Mouse (Mus musculus) forebrain, embryonic 14.5 days (tissue): ENCODE measurements around the gene Tle3. TPM values are rescaled to one million over a fixed set of nuclear protein-coding genes. Genes with fewer than 3 reads are reported as not detected.

Source experiments
- ATAC-seq: fragments of 200-750 bp; cut with Nextera tagmentation; 2 replicates; pipeline ENCODE4 v1.8.0; 2017; ENCODE audit warnings: mild to moderate bottlenecking, moderate library complexity
- DNase-seq: peaks from one replicate; pipeline ENCODE4 v3.0.0-alpha.2; 2015; ENCODE audit warnings: low spot score
- H3K27ac ChIP-seq: fragments of 300-500 bp; sonication (generic); 2 replicates; pipeline ENCODE4 v1.5.1; 2014; ENCODE audit warnings: low read depth, mild to moderate bottlenecking, control low read depth, low read length, moderate library complexity
- H3K27me3 ChIP-seq: fragments of 300-500 bp; sonication (generic); replicated peaks from 2 replicates; pipeline ENCODE4 v1.6.1; 2014; ENCODE audit warnings: low read length, control low read depth, mixed read lengths; ENCODE audit not compliant: control insufficient read depth, insufficient read depth
- H3K36me3 ChIP-seq: fragments of 300-500 bp; sonication (generic); 2 replicates; pipeline ENCODE4 v1.6.1; 2014; ENCODE audit warnings: low read length, control low read depth; ENCODE audit not compliant: control insufficient read depth, insufficient read depth
- H3K4me1 ChIP-seq: fragments of 300-500 bp; sonication (generic); 2 replicates; pipeline ENCODE4 v1.6.1; 2014; ENCODE audit warnings: antibody characterized with exemption, low read length, control low read depth; ENCODE audit not compliant: control insufficient read depth, insufficient read depth
- H3K4me2 ChIP-seq: fragments of 300-500 bp; sonication (generic); 2 replicates; pipeline ENCODE4 v1.6.1; 2014; ENCODE audit warnings: mild to moderate bottlenecking, control low read depth, low read length
- H3K4me3 ChIP-seq: fragments of 300-500 bp; sonication (generic); 2 replicates; pipeline ENCODE4 v1.5.1; 2014; ENCODE audit warnings: low read depth, low read length, control low read depth
- H3K9ac ChIP-seq: fragments of 300-500 bp; sonication (generic); 2 replicates; pipeline ENCODE4 v1.6.1; 2014; ENCODE audit warnings: mild to moderate bottlenecking, low read length, control low read depth, moderate library complexity
- H3K9me3 ChIP-seq: fragments of 300-500 bp; sonication (generic); replicated peaks from 2 replicates; pipeline ENCODE4 v1.6.1; 2016; ENCODE audit warnings: low read length, control low read depth, mixed read lengths; ENCODE audit not compliant: control insufficient read depth
- WGBS: fragments of 180-500 bp; shearing (Covaris S2); extraction: QIAGEN DNeasy Blood & Tissue Kit; methylation state at CpG from one replicate; pipeline ENCODE4 v1.1.7; 2014; 5-methylcytosine and 5-hydroxymethylcytosine counted together
- polyA plus RNA-seq: library from polyadenylated mRNA; unstranded; fragments of >200 nt; fragmentation: Nextera tagmentation; extraction: Ambion mirVana; gene quantifications from 2 replicates; pipeline ENCODE4 v1.2.1, GENCODE M21; 2014

Tle3 gene
- polyA plus RNA-seq, 1 experiment from 2014 or later = 28.1 TPM

GRCm38 (mm10) chr9:61363194-61363593 is 9.0 kb upstream of the Tle3 start:
- no peaks in the 10 kb centered on the region for H3K36me3 ChIP-seq
- no peak overlapping the region for H3K4me2 ChIP-seq
- H3K4me3 ChIP-seq = no peak overlapping the region
- H3K27ac ChIP-seq = no peak overlapping the region
- H3K27me3 ChIP-seq = peaks cover 4% of the 10 kb centered on the region; the same call in 1 of the 2 replicates
- no peak for ATAC-seq
- no peak overlapping the region for H3K9ac ChIP-seq
- H3K4me1 ChIP-seq = peaks cover 39% of the 10 kb centered on the region
- 39% methylated on average over 9 of the region's 9 CpGs for WGBS
- no peaks in the 10 kb centered on the region for H3K9me3 ChIP-seq
- DNase-seq = no peak

- DNase-seq (no peak), ATAC-seq (no peak)
- Histone ChIP-seq H3K4me3 (no peak overlapping the region), H3K4me2 (no peak overlapping the region), H3K9me3 (no peaks in the 10 kb centered on the region), H3K36me3 (no peaks in the 10 kb centered on the region), H3K27me3 (peaks cover 4% of the 10 kb centered on the region; the same call in 1 of the 2 replicates), H3K27ac (no peak overlapping the region), H3K4me1 (peaks cover 40% of the 10 kb centered on the region), H3K9ac (no peak overlapping the region)
- WGBS = 18% methylated on average over 9 of the region's 9 CpGs
Observed at GRCm38 (mm10) chr9:61366108-61366507, 6.1 kb upstream of the Tle3 start.

- Histone ChIP-seq H3K4me3 (no peak overlapping the region), H3K27me3 (peaks cover 4% of the 10 kb centered on the region; the same call in 1 of the 2 replicates), H3K4me1 (peaks cover 38% of the 10 kb centered on the region), H3K9me3 (no peaks in the 10 kb centered on the region), H3K9ac (no peak overlapping the region), H3K4me2 (no peak overlapping the region), H3K36me3 (no peaks in the 10 kb centered on the region), H3K27ac (no peak overlapping the region)
- ATAC-seq (no peak), DNase-seq (no peak)
- 34% methylated on average over 4 of the region's 4 CpGs for WGBS
Observed at GRCm38 (mm10) chr9:61367156-61367555, 5.0 kb upstream of the Tle3 start.

DNA sequence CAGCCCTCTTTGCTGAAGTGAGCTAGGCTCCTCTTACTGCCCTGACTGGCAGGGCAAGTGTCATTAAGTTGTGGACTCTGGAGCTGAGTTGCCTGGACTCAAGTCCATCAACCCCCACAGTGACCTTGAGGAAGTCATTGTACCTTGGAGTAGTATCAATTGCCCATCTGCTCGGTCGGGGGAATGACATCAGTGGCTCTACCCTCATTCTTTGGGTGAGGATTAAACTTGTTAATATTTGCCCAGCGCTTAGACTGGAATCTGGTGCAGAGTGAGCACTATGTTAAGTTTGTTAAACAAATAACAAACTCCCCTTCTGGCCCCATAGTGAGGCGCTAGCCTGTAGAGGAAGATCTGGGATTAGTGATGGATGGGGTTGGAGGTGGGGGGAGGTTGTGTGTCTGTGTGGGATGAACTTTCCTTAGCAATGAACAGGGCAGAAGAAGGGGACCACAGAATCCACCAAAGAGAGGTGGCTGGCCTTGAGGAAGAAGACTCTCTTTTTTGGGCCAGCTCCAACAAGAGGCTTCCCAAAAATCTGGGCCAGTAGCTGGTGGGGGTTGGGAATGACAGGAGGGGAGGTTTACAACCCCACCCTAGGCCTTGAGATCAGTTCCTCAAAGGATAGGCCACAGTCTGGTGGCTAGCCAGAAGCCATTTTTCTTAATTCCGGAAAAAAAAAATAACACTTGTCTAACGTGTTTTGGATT is 4.2 kb upstream of the Tle3 start:
- ATAC-seq (no peak), DNase-seq (no peak)
- no peaks in the 10 kb centered on the region for H3K36me3 ChIP-seq
- H3K4me2 ChIP-seq = no peak overlapping the region
- H3K9me3 ChIP-seq = no peaks in the 10 kb centered on the region
- 18% methylated on average over 6 of the region's 6 CpGs for WGBS
- H3K4me1 ChIP-seq = peaks cover 33% of the 10 kb centered on the region
- no peak overlapping the region for H3K9ac ChIP-seq
- H3K27me3 ChIP-seq = peaks cover 4% of the 10 kb centered on the region; the same call in 1 of the 2 replicates
- H3K27ac ChIP-seq = no peak overlapping the region
- no peak overlapping the region for H3K4me3 ChIP-seq

DNA sequence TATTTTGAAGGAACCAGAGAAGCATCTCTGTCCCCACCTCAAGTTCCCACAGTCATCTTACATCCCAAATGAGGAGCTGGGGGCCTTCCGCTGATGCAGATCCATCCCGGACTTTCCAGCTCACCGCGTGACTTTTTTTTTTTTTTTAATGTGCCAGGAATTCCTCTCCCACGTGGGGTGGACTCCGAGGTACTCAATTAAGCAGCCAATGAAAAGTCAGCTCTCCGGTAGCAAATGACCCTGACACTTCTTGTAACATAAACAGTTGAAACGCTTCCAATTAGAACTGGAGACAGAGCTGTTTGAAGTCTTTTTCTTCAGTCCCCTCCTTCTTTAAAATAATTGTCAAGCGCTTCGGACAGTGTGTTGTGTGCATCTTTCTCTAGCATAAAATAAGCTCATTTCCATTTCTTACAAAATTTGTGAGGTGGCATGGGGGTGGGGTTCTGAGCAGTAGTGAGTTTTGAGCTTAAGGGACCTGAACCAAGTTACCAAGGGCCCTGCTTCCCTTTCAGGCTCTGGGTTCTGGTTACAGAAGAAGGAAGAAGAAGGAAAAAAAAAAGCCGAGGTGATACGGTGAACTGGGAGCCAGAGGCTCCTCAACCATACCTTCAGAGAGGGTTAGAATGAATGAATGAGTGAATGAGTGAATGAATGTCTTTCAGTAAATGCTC is 3.5 kb upstream of the Tle3 start:
- Histone ChIP-seq H3K27ac (peak overlapping the region; percentile 44; the same call in 1 of the 2 replicates), H3K27me3 (peaks cover 4% of the 10 kb centered on the region; the same call in 1 of the 2 replicates), H3K36me3 (no peaks in the 10 kb centered on the region), H3K9ac (no peak overlapping the region), H3K4me3 (no peak overlapping the region), H3K4me2 (peak overlapping the region; percentile 52), H3K4me1 (peaks cover 32% of the 10 kb centered on the region), H3K9me3 (no peaks in the 10 kb centered on the region)
- no peak for ATAC-seq
- DNase-seq = peak; percentile 99
- WGBS = 0% methylated on average over 12 of the region's 12 CpGs

GRCm38 (mm10) chr9:61369316-61370273 is 2.6 kb upstream of the Tle3 start:
- Histone ChIP-seq H3K9ac (peak overlapping the region; percentile 29; the same call in 1 of the 2 replicates), H3K4me3 (peak overlapping the region; percentile 17), H3K9me3 (no peaks in the 10 kb centered on the region), H3K36me3 (no peaks in the 10 kb centered on the region), H3K27me3 (peaks cover 4% of the 10 kb centered on the region; the same call in 1 of the 2 replicates), H3K4me1 (peaks cover 32% of the 10 kb centered on the region), H3K27ac (peak overlapping the region; percentile 44; the same call in 1 of the 2 replicates), H3K4me2 (peak overlapping the region; percentile 52)
- WGBS = 1% methylated on average over 44 of the region's 45 CpGs
- ATAC-seq (peak; percentile 11; the same call in 1 of the 2 replicates), DNase-seq (peak; percentile 87)

DNA sequence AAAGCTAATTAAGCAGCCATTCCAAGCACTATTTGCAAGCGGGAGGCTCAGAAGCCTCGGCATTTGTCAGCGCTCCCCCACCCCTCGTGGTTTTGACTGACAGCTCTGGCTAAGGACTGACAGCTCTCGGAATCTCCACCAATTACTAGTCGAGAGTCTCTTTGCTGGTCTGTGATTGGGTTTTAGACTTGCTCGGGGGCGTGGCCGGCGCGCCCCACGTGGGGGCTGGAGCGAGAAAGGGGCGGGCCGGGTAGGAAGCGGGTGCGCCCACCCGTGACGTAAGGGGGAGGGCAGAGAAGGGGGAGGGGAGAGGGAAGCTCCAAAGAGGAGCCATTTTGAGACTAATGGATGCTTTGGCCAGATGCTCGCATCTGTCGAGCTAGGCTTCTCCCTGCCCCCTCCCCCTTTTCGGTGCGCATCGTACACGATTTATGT is 1.7 kb upstream of the Tle3 start:
- Histone ChIP-seq H3K4me1 (peaks cover 37% of the 10 kb centered on the region), H3K36me3 (no peaks in the 10 kb centered on the region)

More for the DNA sequence above, 1.7 kb upstream of the Tle3 start:
- Histone ChIP-seq H3K27me3 (peaks cover 4% of the 10 kb centered on the region; the same call in 1 of the 2 replicates), H3K27ac (peak overlapping the region; percentile 87), H3K4me3 (peak overlapping the region; percentile 97), H3K4me2 (peak overlapping the region; percentile 91), H3K9ac (peak overlapping the region; percentile 71), H3K9me3 (no peaks in the 10 kb centered on the region)
- under 1% methylated on average over 22 of the region's 25 CpGs for WGBS
- peak; percentile 87 for ATAC-seq
- DNase-seq = peak; percentile 100
